In the genomic region with DNA sequence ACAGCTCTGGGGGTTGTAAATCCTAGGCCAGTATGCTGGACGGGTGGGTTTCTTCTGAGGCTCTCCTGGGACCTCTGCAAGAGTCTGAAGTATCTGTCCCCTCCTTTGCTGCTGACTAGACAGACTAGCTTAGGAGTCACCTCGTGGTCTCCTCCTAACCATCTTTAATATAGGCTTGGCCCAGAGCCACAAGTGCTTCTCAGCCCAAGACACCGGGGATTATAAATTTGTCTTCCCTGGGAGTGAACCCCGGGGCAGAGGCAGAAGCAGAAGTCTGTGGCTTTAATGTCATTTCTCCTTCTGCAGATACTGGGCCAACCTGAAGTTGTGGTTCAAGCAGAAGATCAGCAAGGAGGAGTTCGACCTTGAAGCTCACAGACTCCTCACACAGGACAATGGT, we compare ENCODE assay signal across 17 mouse cellular contexts. TPM values are rescaled to one million over a fixed set of nuclear protein-coding genes. Genes with fewer than 3 reads are reported as not detected.
A peak's percentile ranks its signal among the peaks of the same experiment; 100 is the strongest.
DNase-seq lines count a peak whose midpoint lies in the region; ATAC-seq and TF ChIP-seq lines count a peak whose summit lies in the region.
"Had no signal": no experiment of that assay in that cellular context is flagged by ENCODE, and none has a peak within 500 bp of the region (broad histone marks: within the 10 kb centered on the region; RNA-seq: fewer than 3 reads in every experiment).

No protein-coding gene starts in this region.

- H3K4me2 ChIP-seq in heart, embryonic 16.5 days (ENCODE audit: low read depth, low read length) = no peak overlapping the region
- peak overlapping the region; percentile 97; the same call in 1 of the 2 replicates for H3K4me2 ChIP-seq in liver, embryonic 12.5 days
- no peak overlapping the region for H3K4me2 ChIP-seq in liver, postnatal 0 days (ENCODE audit: low read depth, low read length)
- 0 out of 2 replicates have a peak overlapping the region, but pooled peaks have one; percentile 95 for H3K4me2 ChIP-seq in liver, embryonic 15.5 days
- H3K4me2 ChIP-seq: forebrain, embryonic 13.5 days had no signal

- no peak for TF ChIP-seq POLR2A in bone marrow macrophage, adult 2 months (IDR thresholded peaks at IDR 0.05; ENCODE audit: borderline replicate concordance, low read depth, low read length)

- H3K4me1 ChIP-seq in heart, embryonic 16.5 days (ENCODE audit: control insufficient read depth, insufficient read depth, low read length) = peaks cover 15% of the 10 kb centered on the region
- H3K4me1 ChIP-seq in liver, embryonic 12.5 days = peaks cover 35% of the 10 kb centered on the region
- peaks cover 13% of the 10 kb centered on the region for H3K4me1 ChIP-seq in liver, postnatal 0 days (ENCODE audit: insufficient read depth)
- H3K4me1 ChIP-seq in bone marrow macrophage, adult 2 months (ENCODE audit: control insufficient read depth, insufficient read depth, low read length) = peaks cover 25% of the 10 kb centered on the region
- peaks cover 31% of the 10 kb centered on the region for H3K4me1 ChIP-seq in liver, embryonic 15.5 days (replicated peaks)

- H3K27me3 ChIP-seq in heart, embryonic 16.5 days (ENCODE audit: control insufficient read depth, insufficient read depth, low read length) = no peaks in the 10 kb centered on the region
- no peaks in the 10 kb centered on the region for H3K27me3 ChIP-seq in liver, embryonic 12.5 days (replicated peaks)
- no peaks in the 10 kb centered on the region for H3K27me3 ChIP-seq in liver, postnatal 0 days (ENCODE audit: insufficient read depth, low read length)
- H3K27me3 ChIP-seq in liver, embryonic 15.5 days = no peaks in the 10 kb centered on the region
- H3K27me3 ChIP-seq: forebrain, embryonic 13.5 days had no signal

- 72% methylated on average over 5 of the region's 5 CpGs for WGBS in heart, embryonic 16.5 days
- WGBS in liver, embryonic 12.5 days (ENCODE audit: insufficient replicate concordance) = 57% methylated on average over 5 of the region's 5 CpGs
- 48% methylated on average over 5 of the region's 5 CpGs for WGBS in liver, postnatal 0 days (ENCODE audit: insufficient replicate concordance)
- WGBS in liver, embryonic 15.5 days (ENCODE audit: insufficient replicate concordance) = 42% methylated on average over 5 of the region's 5 CpGs

- ATAC-seq in heart, embryonic 16.5 days (replicated peaks; ENCODE audit: extremely low read depth, insufficient read depth, low FRiP score) = no peak
- ATAC-seq in liver, embryonic 12.5 days = no peak
- ATAC-seq in liver, postnatal 0 days = no peak
- no peak for ATAC-seq in liver, embryonic 15.5 days (ENCODE audit: insufficient read depth)
- ATAC-seq: forebrain, embryonic 13.5 days; hindbrain, postnatal 0 days; midbrain, embryonic 16.5 days had no signal

- no peaks in the 10 kb centered on the region for H3K9me3 ChIP-seq in heart, embryonic 16.5 days (replicated peaks; ENCODE audit: control insufficient read depth, low read length)
- no peaks in the 10 kb centered on the region for H3K9me3 ChIP-seq in liver, embryonic 12.5 days (replicated peaks)
- H3K9me3 ChIP-seq in liver, postnatal 0 days (ENCODE audit: low read length) = no peaks in the 10 kb centered on the region
- no peaks in the 10 kb centered on the region for H3K9me3 ChIP-seq in liver, embryonic 15.5 days (replicated peaks)
- H3K9me3 ChIP-seq: forebrain, embryonic 13.5 days had no signal

- TF ChIP-seq CTCF in liver, postnatal 0 days (IDR thresholded peaks at IDR 0.05; ENCODE audit: low read depth) = no peak
- TF ChIP-seq CTCF in bone marrow macrophage, adult 2 months (IDR thresholded peaks at IDR 0.05; ENCODE audit: low read depth, low read length) = no peak

- H3K9ac ChIP-seq in heart, embryonic 16.5 days (ENCODE audit: low read length) = 0 out of 2 replicates have a peak overlapping the region, but pooled peaks have one; percentile 21
- no peak overlapping the region for H3K9ac ChIP-seq in liver, embryonic 12.5 days
- no peak overlapping the region for H3K9ac ChIP-seq in liver, postnatal 0 days (replicated peaks)
- H3K9ac ChIP-seq in liver, embryonic 15.5 days = no peak overlapping the region

- peaks cover 25% of the 10 kb centered on the region for H3K36me3 ChIP-seq in heart, embryonic 16.5 days (ENCODE audit: control insufficient read depth, insufficient read depth)
- H3K36me3 ChIP-seq in liver, embryonic 12.5 days = peaks cover 47% of the 10 kb centered on the region
- H3K36me3 ChIP-seq in liver, postnatal 0 days (replicated peaks; ENCODE audit: insufficient read depth, low read length) = peaks cover 27% of the 10 kb centered on the region
- H3K36me3 ChIP-seq in liver, embryonic 15.5 days (replicated peaks) = peaks cover 43% of the 10 kb centered on the region

- intact Hi-C loops in heart, postnatal 25 days (cut with DNase I) = loop anchor here (2.0 kb wide), 1 partner anchor 27 kb away; the partner anchor contains the start of gene Pogk

- TF ChIP-seq EP300 in liver, postnatal 0 days (IDR thresholded peaks at IDR 0.05; ENCODE audit: low read depth) = no peak

- DNase-seq in heart, postnatal 25 days (ENCODE audit: low spot score) = no peak
- DNase-seq in liver, postnatal 0 days = no peak
- no peak for DNase-seq in kidney, adult 8-10 months
- DNase-seq: adrenal gland, postnatal 14 days; cerebellum, adult 9-10 months; kidney, postnatal 10 days; layer of hippocampus, adult 9-11 months; lung, adult 2 months; thymus, adult 18-20 months had no signal

- H3K27ac ChIP-seq in heart, embryonic 16.5 days (ENCODE audit: low read length) = peak overlapping the region; percentile 11; the same call in 1 of the 2 replicates
- H3K27ac ChIP-seq in liver, embryonic 12.5 days = no peak overlapping the region
- no peak overlapping the region for H3K27ac ChIP-seq in liver, postnatal 0 days (ENCODE audit: low read depth)
- no peak overlapping the region for H3K27ac ChIP-seq in bone marrow macrophage, adult 2 months (ENCODE audit: insufficient read depth, low read depth, low read length)
- H3K27ac ChIP-seq in liver, embryonic 15.5 days (replicated peaks) = no peak overlapping the region
- H3K27ac ChIP-seq: forebrain, embryonic 13.5 days; hindbrain, postnatal 0 days; macrophage had no signal

- H3K4me3 ChIP-seq in heart, embryonic 16.5 days (ENCODE audit: low read length) = no peak overlapping the region
- H3K4me3 ChIP-seq in liver, embryonic 12.5 days = no peak overlapping the region
- no peak overlapping the region for H3K4me3 ChIP-seq in liver, postnatal 0 days (ENCODE audit: low read depth, low read length)
- peak overlapping the region; percentile 17; the same call in 1 of the 2 replicates for H3K4me3 ChIP-seq in bone marrow macrophage, adult 2 months (ENCODE audit: insufficient read depth, low read length)
- no peak overlapping the region for H3K4me3 ChIP-seq in liver, embryonic 15.5 days (replicated peaks)
- H3K4me3 ChIP-seq: forebrain, embryonic 13.5 days had no signal

RNA-seq across cellular contexts. Expression of gene Tada1, which starts 2.9 kb away (rescaled TPM):
- 36.0 and 36.9 TPM in 2 replicates for polyA plus RNA-seq in heart, embryonic 16.5 days (2015; fragmentation: Nextera tagmentation; extraction: Ambion mirVana)
- 10 to 100 TPM; 10.2 to 10.6 TPM for total RNA-seq in heart, postnatal 25 days (2021)
- 29.7 and 30.4 TPM in 2 replicates for polyA plus RNA-seq in liver, embryonic 12.5 days (2016; fragmentation: Nextera tagmentation; extraction: Ambion mirVana)
- polyA plus RNA-seq in liver, postnatal 0 days (2015; fragmentation: Nextera tagmentation; extraction: Ambion mirVana) = 13.5 and 13.7 TPM in 2 replicates
- 24.4 and 26.0 TPM in 2 replicates for polyA plus RNA-seq in bone marrow macrophage, adult 2 months (2012; ENCODE audit: insufficient read depth, insufficient read length, missing spikeins)
- 20.5 and 21.1 TPM in 2 replicates for polyA plus RNA-seq in liver, embryonic 15.5 days (2015; fragmentation: Nextera tagmentation; extraction: Ambion mirVana)

RNA-seq across cellular contexts. Expression of gene Pogk, which starts 27.8 kb away (rescaled TPM):
- 9.3 and 9.4 TPM in 2 replicates for polyA plus RNA-seq in heart, embryonic 16.5 days (2015; fragmentation: Nextera tagmentation; extraction: Ambion mirVana)
- total RNA-seq in heart, postnatal 25 days (2021) = 10 to 100 TPM; 11.1 to 11.9 TPM
- 2.8 and 3.2 TPM in 2 replicates for polyA plus RNA-seq in liver, embryonic 12.5 days (2016; fragmentation: Nextera tagmentation; extraction: Ambion mirVana)
- 0.45 and 0.72 TPM in 2 replicates for polyA plus RNA-seq in liver, postnatal 0 days (2015; fragmentation: Nextera tagmentation; extraction: Ambion mirVana)
- polyA plus RNA-seq in bone marrow macrophage, adult 2 months (2012; ENCODE audit: insufficient read depth, insufficient read length, missing spikeins) = 7.7 and 8.4 TPM in 2 replicates
- 0.89 and 0.93 TPM in 2 replicates for polyA plus RNA-seq in liver, embryonic 15.5 days (2015; fragmentation: Nextera tagmentation; extraction: Ambion mirVana)

Comparison
In these comparisons a context has a peak if more than half of its experiments do, and no peak if none do; other contexts are left out.
1. H3K4me2 ChIP-seq: peak in liver, embryonic 12.5 days (single experiment) and liver, embryonic 15.5 days (single experiment); none in heart, embryonic 16.5 days (single experiment) and liver, postnatal 0 days (single experiment).